Mouse (Mus musculus): ENCODE measurements around the gene Tsc2. TPM values are rescaled to one million over a fixed set of nuclear protein-coding genes. Genes with fewer than 3 reads are reported as not detected.

The Tsc2 gene
- polyA plus RNA-seq, 2 experiments = 17.6 to 21.4 TPM

DNA sequence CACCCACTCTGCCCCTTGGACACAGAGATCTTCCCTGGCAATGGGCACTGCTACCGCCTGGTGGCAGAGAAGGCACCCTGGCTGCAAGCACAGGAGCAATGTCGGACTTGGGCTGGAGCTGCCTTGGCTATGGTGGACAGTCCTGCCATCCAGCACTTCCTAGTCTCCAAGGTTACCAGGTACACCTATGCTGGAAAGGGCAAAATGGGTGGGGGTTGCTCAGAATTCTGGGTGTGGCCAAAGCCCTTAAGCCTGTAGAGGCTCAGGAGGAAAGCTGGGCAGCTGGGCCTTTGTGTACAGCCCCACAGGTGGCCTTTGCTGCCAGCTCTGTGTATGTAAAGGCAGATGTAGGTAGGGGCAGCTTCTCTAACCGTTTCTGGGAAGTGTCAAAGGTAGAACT lies 66.6 kb downstream of the Tsc2 start:
- 65% methylated on average over 3 of the region's 3 CpGs for WGBS (ENCODE audit: insufficient replicate concordance)
- peak; percentile 11; the same call in 1 of the 2 replicates for TF ChIP-seq CTCF (IDR thresholded peaks at IDR 0.05; ENCODE audit: low read depth)
- TF ChIP-seq EP300 (IDR thresholded peaks at IDR 0.05; ENCODE audit: low read depth) = no peak
- H3K27me3 ChIP-seq (ENCODE audit: control insufficient read depth, insufficient read depth, low read length) = no peaks in the 10 kb centered on the region
- ATAC-seq (ENCODE audit: insufficient read depth) (no peak), DNase-seq (ENCODE audit: low read depth in 3 of 3, low spot score in 3 of 3) (no peak)
- peaks cover 3 to 7% of the 10 kb centered on the region in 2 experiments; a peak in 2 of 4 replicates for H3K4me1 ChIP-seq (replicated peaks; ENCODE audit: control insufficient read depth in 2 of 2, insufficient read depth in 2 of 2, low read length in 1 of 2)
- no peaks in the 10 kb centered on the region for H3K36me3 ChIP-seq (replicated peaks; ENCODE audit: control insufficient read depth, insufficient read depth, low read depth)
- no peaks in the 10 kb centered on the region for H3K9me3 ChIP-seq (ENCODE audit: control insufficient read depth, low read length)
- no peak overlapping the region for H3K27ac ChIP-seq
- H3K9ac ChIP-seq (replicated peaks) = no peak overlapping the region
- no peak overlapping the region for H3K4me3 ChIP-seq (ENCODE audit: insufficient read depth in 1 of 2, low read depth in 2 of 2, low read length in 2 of 2)
- no peak overlapping the region for H3K4me2 ChIP-seq (ENCODE audit: low read depth)

DNA sequence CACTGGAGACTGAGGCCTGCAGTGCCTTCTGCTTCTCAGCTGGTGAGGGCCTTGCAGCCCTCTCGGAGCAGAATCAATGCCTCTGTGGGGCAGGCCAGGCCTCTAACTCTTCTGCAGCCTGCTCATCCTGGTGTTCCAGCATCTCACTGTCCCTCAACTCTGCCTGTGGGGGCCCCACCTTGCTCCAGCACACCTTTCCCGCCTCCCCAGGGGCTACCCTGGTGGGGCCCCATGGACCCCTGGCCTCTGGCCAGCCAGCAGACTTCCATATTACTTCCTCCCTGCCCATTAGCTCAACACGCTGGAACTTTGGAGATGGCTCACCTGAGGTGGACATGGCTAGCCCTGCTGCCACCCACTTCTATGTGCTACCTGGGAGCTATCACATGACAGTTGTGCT lies 67.3 kb downstream of the Tsc2 start:
- Histone ChIP-seq H3K36me3 (replicated peaks; ENCODE audit: control insufficient read depth, insufficient read depth, low read depth) (no peaks in the 10 kb centered on the region), H3K27me3 (ENCODE audit: control insufficient read depth, insufficient read depth, low read length) (no peaks in the 10 kb centered on the region), H3K9me3 (ENCODE audit: control insufficient read depth, low read length) (no peaks in the 10 kb centered on the region), H3K4me2 (ENCODE audit: low read depth) (no peak overlapping the region), H3K27ac (no peak overlapping the region), H3K9ac (replicated peaks) (no peak overlapping the region), H3K4me3 (ENCODE audit: insufficient read depth in 1 of 2, low read depth in 2 of 2, low read length in 2 of 2) (no peak overlapping the region), H3K4me1 (replicated peaks; ENCODE audit: control insufficient read depth in 2 of 2, insufficient read depth in 2 of 2, low read length in 1 of 2) (peaks cover 3 to 7% of the 10 kb centered on the region in 2 experiments; a peak in 2 of 4 replicates)
- 67% methylated on average over 3 of the region's 3 CpGs for WGBS (ENCODE audit: insufficient replicate concordance)
- no peak for TF ChIP-seq CTCF (IDR thresholded peaks at IDR 0.05; ENCODE audit: low read depth)
- no peak for TF ChIP-seq EP300 (IDR thresholded peaks at IDR 0.05; ENCODE audit: low read depth)
- ATAC-seq (ENCODE audit: insufficient read depth) (no peak), DNase-seq (ENCODE audit: low read depth in 3 of 3, low spot score in 3 of 3) (no peak)

DNA sequence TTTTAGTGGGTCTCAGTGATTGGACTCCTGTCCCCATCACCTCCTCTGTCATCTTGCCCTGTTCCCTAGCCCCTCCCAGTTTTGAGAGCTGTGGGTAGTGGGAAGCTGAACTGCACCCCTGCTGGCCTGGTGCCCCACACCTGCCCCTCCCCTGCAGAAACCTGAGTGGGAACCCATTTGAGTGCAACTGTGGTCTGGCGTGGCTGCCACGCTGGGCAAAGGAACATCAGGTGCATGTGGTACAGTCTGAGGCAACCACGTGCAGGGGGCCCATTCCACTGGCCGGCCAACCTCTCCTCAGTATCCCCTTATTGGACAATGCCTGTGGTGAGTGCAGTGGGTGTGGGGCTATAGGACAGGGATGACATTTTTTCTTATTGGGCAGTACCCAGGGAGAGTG lies 68.0 kb downstream of the Tsc2 start:
- TF ChIP-seq CTCF (IDR thresholded peaks at IDR 0.05; ENCODE audit: low read depth) = no peak
- no peak for TF ChIP-seq EP300 (IDR thresholded peaks at IDR 0.05; ENCODE audit: low read depth)
- no peak for ATAC-seq (ENCODE audit: insufficient read depth)
- DNase-seq (ENCODE audit: low read depth in 3 of 3, low spot score in 3 of 3) = no peak
- no peak overlapping the region for H3K4me3 ChIP-seq (ENCODE audit: insufficient read depth in 1 of 2, low read depth in 2 of 2, low read length in 2 of 2)
- no peak overlapping the region for H3K4me2 ChIP-seq (ENCODE audit: low read depth)
- H3K36me3 ChIP-seq (replicated peaks; ENCODE audit: control insufficient read depth, insufficient read depth, low read depth) = no peaks in the 10 kb centered on the region
- H3K27ac ChIP-seq = no peak overlapping the region
- no peak overlapping the region for H3K9ac ChIP-seq (replicated peaks)
- H3K4me1 ChIP-seq (replicated peaks; ENCODE audit: control insufficient read depth in 2 of 2, insufficient read depth in 2 of 2, low read length in 1 of 2) = peaks cover 5 to 7% of the 10 kb centered on the region in 2 experiments; a peak in 2 of 4 replicates
- no peaks in the 10 kb centered on the region for H3K27me3 ChIP-seq (ENCODE audit: control insufficient read depth, insufficient read depth, low read length)
- H3K9me3 ChIP-seq (ENCODE audit: control insufficient read depth, low read length) = no peaks in the 10 kb centered on the region
- WGBS (ENCODE audit: insufficient replicate concordance) = 74% methylated on average over 4 of the region's 4 CpGs

DNA sequence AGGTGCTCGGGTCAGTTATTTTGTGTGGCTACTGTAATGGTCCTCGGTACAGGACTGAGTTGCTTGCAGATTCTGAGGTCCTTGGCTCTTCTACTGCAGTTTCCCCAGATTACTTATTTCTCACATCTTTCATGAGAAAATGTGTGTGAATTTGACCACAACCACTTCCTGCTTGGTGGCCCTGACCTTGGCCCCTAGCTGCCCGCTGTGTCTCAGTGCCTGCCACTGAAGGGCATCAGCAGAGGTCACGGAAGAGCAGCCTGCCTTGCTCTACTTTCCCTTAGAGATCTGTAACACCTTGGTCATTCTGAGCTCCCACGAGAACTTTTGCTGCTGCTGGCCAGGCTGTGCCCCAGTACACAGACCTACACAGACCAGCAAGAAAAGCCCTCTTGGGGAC lies 68.8 kb downstream of the Tsc2 start:
- DNase-seq (ENCODE audit: low read depth in 3 of 3, low spot score in 3 of 3) (no peak), ATAC-seq (ENCODE audit: insufficient read depth) (no peak)
- Histone ChIP-seq H3K4me3 (ENCODE audit: insufficient read depth in 1 of 2, low read depth in 2 of 2, low read length in 2 of 2) (no peak overlapping the region), H3K27me3 (ENCODE audit: control insufficient read depth, insufficient read depth, low read length) (no peaks in the 10 kb centered on the region), H3K4me2 (ENCODE audit: low read depth) (no peak overlapping the region), H3K36me3 (replicated peaks; ENCODE audit: control insufficient read depth, insufficient read depth, low read depth) (no peaks in the 10 kb centered on the region), H3K27ac (no peak overlapping the region), H3K9ac (replicated peaks) (no peak overlapping the region), H3K9me3 (ENCODE audit: control insufficient read depth, low read length) (no peaks in the 10 kb centered on the region), H3K4me1 (replicated peaks; ENCODE audit: control insufficient read depth in 2 of 2, insufficient read depth in 2 of 2, low read length in 1 of 2) (peaks cover 6 to 7% of the 10 kb centered on the region in 2 experiments; a peak in 2 of 4 replicates)
- 44% methylated on average over 5 of the region's 5 CpGs for WGBS (ENCODE audit: insufficient replicate concordance)
- TF ChIP-seq EP300 (IDR thresholded peaks at IDR 0.05; ENCODE audit: low read depth) (no peak), CTCF (IDR thresholded peaks at IDR 0.05; ENCODE audit: low read depth) (no peak)

DNA sequence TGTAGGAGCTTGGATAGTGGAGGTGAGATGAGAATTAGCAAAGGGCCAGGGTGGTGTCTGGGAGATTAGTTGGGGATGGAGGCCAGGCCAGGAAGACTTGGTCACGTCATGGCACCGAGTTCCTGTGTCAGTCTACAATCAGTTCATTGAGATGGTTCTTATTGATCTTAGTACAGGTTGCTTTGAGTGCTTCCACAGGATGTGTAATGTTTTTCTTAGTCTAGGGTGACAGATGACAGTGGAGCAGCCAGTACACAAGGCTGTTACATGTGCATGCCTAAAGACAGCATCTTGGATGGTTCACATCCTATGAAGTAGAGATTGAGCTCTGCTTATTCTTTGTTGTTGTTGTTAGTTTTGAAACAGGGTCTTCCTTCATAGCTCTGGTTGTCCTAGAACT lies 70.8 kb downstream of the Tsc2 start:
- no peaks in the 10 kb centered on the region for H3K36me3 ChIP-seq (replicated peaks; ENCODE audit: control insufficient read depth, insufficient read depth, low read depth)
- no peaks in the 10 kb centered on the region for H3K9me3 ChIP-seq (ENCODE audit: control insufficient read depth, low read length)
- DNase-seq (ENCODE audit: low read depth in 3 of 3, low spot score in 3 of 3) (no peak), ATAC-seq (ENCODE audit: insufficient read depth) (no peak)
- no peak overlapping the region for H3K27ac ChIP-seq
- no peak overlapping the region for H3K4me2 ChIP-seq (ENCODE audit: low read depth)
- H3K4me3 ChIP-seq (ENCODE audit: insufficient read depth in 1 of 2, low read depth in 2 of 2, low read length in 2 of 2) = no peak overlapping the region
- H3K4me1 ChIP-seq (replicated peaks; ENCODE audit: control insufficient read depth in 2 of 2, insufficient read depth in 2 of 2, low read length in 1 of 2) = peaks cover 0 to 9% of the 10 kb centered on the region in 2 experiments; a peak in 3 of 4 replicates
- H3K9ac ChIP-seq (replicated peaks) = no peak overlapping the region
- no peak for TF ChIP-seq CTCF (IDR thresholded peaks at IDR 0.05; ENCODE audit: low read depth)
- no peak for TF ChIP-seq EP300 (IDR thresholded peaks at IDR 0.05; ENCODE audit: low read depth)
- 78% methylated on average over 2 of the region's 2 CpGs for WGBS (ENCODE audit: insufficient replicate concordance)
- H3K27me3 ChIP-seq (ENCODE audit: control insufficient read depth, insufficient read depth, low read length) = no peaks in the 10 kb centered on the region
